Mouse (Mus musculus) E14TG2a.4 (cell line): Measurements from ENCODE around the gene Magea10.

Experiments
- H3K27me3 ChIP-seq: 2 replicates; pipeline ENCODE4 v1.6.1; 2014; ENCODE audit warnings: low read length, control low read depth; ENCODE audit not compliant: insufficient read depth
- H3K36me3 ChIP-seq: 2 replicates; pipeline ENCODE4 v1.6.1; 2014; ENCODE audit warnings: low read length, control low read depth; ENCODE audit not compliant: insufficient read depth
- H3K4me1 ChIP-seq: replicated peaks from 2 replicates; pipeline ENCODE4 v1.6.1; 2014; ENCODE audit warnings: low read depth, low read length, control low read depth
- H3K4me3 ChIP-seq: replicated peaks from 2 replicates; pipeline ENCODE4 v1.5.1; 2014; ENCODE audit warnings: mild to moderate bottlenecking, low read length
- H3K9me3 ChIP-seq: 2 replicates; pipeline ENCODE4 v1.6.1; 2014; ENCODE audit warnings: low read length, control low read depth
- CTCF ChIP-seq: conservative IDR thresholded peaks from 2 replicates; pipeline ENCODE4 v1.5.1; 2014; ENCODE audit warnings: low read length
- NANOG ChIP-seq: IDR thresholded peaks from 2 replicates; pipeline ENCODE4 v1.6.1; 2014; ENCODE audit warnings: borderline replicate concordance, low read length, mixed read lengths
- POU5F1 ChIP-seq: IDR thresholded peaks from 2 replicates; pipeline ENCODE4 v1.6.1; 2014; ENCODE audit warnings: low read length, borderline replicate concordance

Gene Magea10

DNA sequence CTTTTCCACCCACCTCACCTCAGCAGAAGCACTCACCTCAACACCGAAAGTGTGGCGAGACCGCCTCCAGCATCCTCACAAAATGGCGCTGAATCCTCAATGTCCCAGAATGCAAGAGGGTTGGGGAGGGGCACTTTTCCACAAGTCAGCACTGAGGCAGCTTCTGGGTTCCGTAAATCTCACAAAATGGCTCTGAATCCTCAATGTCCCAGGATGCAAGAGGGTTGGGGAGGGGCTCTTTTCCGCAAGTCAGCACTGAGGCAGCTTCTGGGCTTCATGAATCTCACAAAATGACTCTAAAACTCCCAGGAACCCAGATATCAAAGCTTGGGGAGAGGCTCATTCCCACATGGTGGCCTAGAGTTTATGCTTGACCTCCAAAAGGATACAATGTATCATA, at the start of gene Magea10:
Magea10 (minus strand) TSS at position 101 of the 400 bp plus-strand sequence.
- Histone ChIP-seq H3K27me3 (no peaks in the 10 kb centered on the region), H3K9me3 (no peaks in the 10 kb centered on the region), H3K4me3 (no peak within 1 kb of the TSS), H3K36me3 (no peaks in the 10 kb centered on the region), H3K4me1 (no peaks in the 10 kb centered on the region)
- TF ChIP-seq CTCF: no peak
- no peak for TF ChIP-seq NANOG
- TF ChIP-seq POU5F1: no peak

DNA sequence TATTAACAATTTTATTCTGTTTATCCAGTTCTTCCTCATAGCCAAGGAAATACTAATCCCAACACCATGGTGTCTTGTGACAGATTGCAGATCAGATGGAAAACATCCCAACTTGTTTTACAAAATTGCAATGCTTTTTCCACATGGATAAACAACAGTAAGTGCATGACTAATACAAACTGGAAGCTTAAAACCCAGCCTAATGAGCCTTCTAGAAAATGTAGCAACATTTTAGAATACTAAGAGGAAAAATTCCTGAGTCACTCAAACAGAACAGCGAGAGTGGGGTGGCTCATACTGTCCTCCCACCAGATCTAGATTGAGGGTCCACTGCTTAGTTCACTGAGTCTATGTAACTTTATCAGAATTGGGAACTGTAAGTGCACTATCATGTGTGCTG, 4.7 kb downstream of the Magea10 start:
- Histone ChIP-seq H3K4me1 (no peaks in the 10 kb centered on the region), H3K9me3 (no peaks in the 10 kb centered on the region), H3K36me3 (no peaks in the 10 kb centered on the region), H3K4me3 (no peak overlapping the region), H3K27me3 (no peaks in the 10 kb centered on the region)
- no peak for TF ChIP-seq CTCF
- TF ChIP-seq NANOG: no peak
- TF ChIP-seq POU5F1: no peak
